Mouse (Mus musculus) cerebellum, adult 11 months (tissue): ENCODE results near the gene Tysnd1.

Experiments used
- DNase-seq: peaks from one replicate; pipeline ENCODE4 v3.0.0; 2022

Gene Tysnd1

GRCm38 (mm10) chr10:61693563-61693962 lies 1.8 kb upstream of the Tysnd1 start:
- no peak for DNase-seq

- DNase-seq, result no peak
These were observed 617 bp downstream of the Tysnd1 start for GRCm38 (mm10) chr10:61695703-61696559.

- DNase-seq, result peak; percentile 30
These were observed 1.2 kb downstream of the Tysnd1 start for GRCm38 (mm10) chr10:61696560-61696823.

- no peak for DNase-seq
These were observed 1.7 kb downstream of the Tysnd1 start for GRCm38 (mm10) chr10:61697028-61697427.

GRCm38 (mm10) chr10:61704663-61705062 lies 9.3 kb downstream of the Tysnd1 start:
- no peak for DNase-seq

- DNase-seq, result no peak
These were observed 11.4 kb downstream of the Tysnd1 start for GRCm38 (mm10) chr10:61706412-61707375.

GRCm38 (mm10) chr10:61713601-61714000 lies 18.3 kb downstream of the Tysnd1 start:
- DNase-seq, result no peak

- no peak for DNase-seq
These were observed 18.8 kb downstream of the Tysnd1 start for GRCm38 (mm10) chr10:61714146-61714545.

- DNase-seq, result no peak
These were observed 19.6 kb downstream of the Tysnd1 start, which contains the start of gene Aifm2 for GRCm38 (mm10) chr10:61714771-61715461. Aifm2 (plus strand) TSS chr10:61715263.

- no peak for DNase-seq
These were observed 20.1 kb downstream of the Tysnd1 start for GRCm38 (mm10) chr10:61715462-61715837.

GRCm38 (mm10) chr10:61715996-61716864 lies 20.9 kb downstream of the Tysnd1 start:
- DNase-seq, result no peak

- no peak for DNase-seq
These were observed 22.3 kb downstream of the Tysnd1 start for GRCm38 (mm10) chr10:61717406-61718296.

GRCm38 (mm10) chr10:61720331-61720730 lies 25.0 kb downstream of the Tysnd1 start:
- no peak for DNase-seq

GRCm38 (mm10) chr10:61722215-61722614 lies 26.9 kb downstream of the Tysnd1 start:
- no peak for DNase-seq

- no peak for DNase-seq
These were observed 28.0 kb downstream of the Tysnd1 start for GRCm38 (mm10) chr10:61723271-61723670.

- DNase-seq, result no peak
These were observed 33.9 kb downstream of the Tysnd1 start for GRCm38 (mm10) chr10:61729181-61729580.

GRCm38 (mm10) chr10:61730171-61730570 lies 34.9 kb downstream of the Tysnd1 start:
- DNase-seq, result no peak

- no peak for DNase-seq
These were observed 39.1 kb downstream of the Tysnd1 start for GRCm38 (mm10) chr10:61734377-61734776.

- DNase-seq, result no peak
These were observed 41.4 kb downstream of the Tysnd1 start for GRCm38 (mm10) chr10:61736671-61737078.

GRCm38 (mm10) chr10:61737537-61737936 lies 42.2 kb downstream of the Tysnd1 start:
- no peak for DNase-seq

- DNase-seq, result no peak
These were observed 42.8 kb downstream of the Tysnd1 start for GRCm38 (mm10) chr10:61738126-61738525.
